Mouse (Mus musculus) spleen, embryonic (tissue): ENCODE measurements around the gene Dusp16.
"Not testable (repeated sequence)": the region's sequence is repeated elsewhere in the genome, so short reads cannot be mapped to it uniquely, and the experiment has no call there.

Experiments
- CTCF ChIA-PET: fragments of 350-600 bp; sonication (Branson Sonifier 250); formaldehyde crosslinking; loops from one replicate; lab custom pipeline; 2022; lab: Charles Lee

Dusp16 gene

GRCm38 (mm10) chr6:134702184-134702583 lies 90.2 kb downstream of the Dusp16 start:
- CTCF ChIA-PET, result no interaction called here

GRCm38 (mm10) chr6:134701211-134701602 lies 91.2 kb downstream of the Dusp16 start:
- CTCF ChIA-PET, result no interaction called here

GRCm38 (mm10) chr6:134700451-134701210 lies 91.8 kb downstream of the Dusp16 start:
- CTCF ChIA-PET, result no interaction called here

DNA sequence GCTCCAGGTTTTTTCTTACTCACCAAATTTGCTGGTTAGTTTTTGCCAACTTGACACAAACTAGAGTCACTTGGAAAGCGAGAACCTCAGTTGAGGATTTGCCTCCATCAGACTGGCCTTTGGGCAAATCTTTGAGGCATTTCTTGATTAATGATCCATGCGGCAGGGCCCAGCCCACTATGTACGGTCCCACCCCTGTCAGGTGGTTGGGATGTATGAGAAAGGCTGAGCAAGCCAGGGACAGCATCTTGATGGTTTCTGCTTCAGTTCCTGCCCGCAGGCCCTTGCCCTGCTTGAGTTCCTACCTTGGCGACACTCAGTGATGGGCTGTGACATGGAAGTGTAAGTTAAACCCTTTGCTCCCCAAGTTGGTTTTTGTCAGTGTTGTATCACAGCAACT lies 94.2 kb downstream of the Dusp16 start:
- CTCF ChIA-PET, result no interaction called here

DNA sequence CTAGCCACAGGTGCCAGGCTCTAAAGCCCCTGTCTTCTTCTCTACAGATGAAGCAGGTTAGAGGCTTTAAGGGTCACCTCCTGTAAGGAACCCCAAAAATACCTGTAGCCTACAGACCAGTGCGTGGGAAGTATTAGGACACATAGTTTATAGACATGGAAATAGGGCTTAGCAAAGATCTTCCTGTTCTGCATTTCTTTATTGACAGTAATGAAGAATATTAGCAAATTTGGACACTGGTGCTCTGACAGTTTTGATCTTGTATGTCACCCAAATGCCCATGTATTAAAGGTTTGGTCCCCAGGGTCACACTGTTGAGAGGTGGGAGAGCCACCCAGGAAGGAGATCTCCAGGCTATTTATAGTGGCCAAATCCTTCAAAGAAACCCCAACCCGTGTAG lies 95.9 kb downstream of the Dusp16 start:
- CTCF ChIA-PET, result no interaction called here

DNA sequence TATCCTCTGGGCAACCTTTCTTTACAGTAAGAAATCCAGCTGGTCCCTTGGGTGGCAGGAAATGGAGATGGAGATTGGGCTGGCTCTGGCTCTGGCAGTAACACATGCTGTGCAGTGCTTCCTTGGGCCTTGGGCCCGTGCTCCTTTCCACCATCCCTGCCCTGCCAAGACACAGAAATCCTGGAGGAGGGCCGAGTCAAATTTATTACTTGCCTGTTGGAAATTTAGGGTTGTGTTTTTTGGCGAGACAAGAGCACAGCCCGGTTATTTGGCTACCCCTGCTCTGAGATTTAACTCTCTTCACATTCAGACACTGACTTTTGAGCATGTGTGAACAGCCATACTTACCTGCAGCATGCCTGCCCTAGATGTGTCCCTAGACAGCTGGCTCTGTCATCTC lies 96.3 kb downstream of the Dusp16 start:
- CTCF ChIA-PET, result no interaction called here

GRCm38 (mm10) chr6:134695625-134696024 lies 96.8 kb downstream of the Dusp16 start:
- CTCF ChIA-PET, result no interaction called here

DNA sequence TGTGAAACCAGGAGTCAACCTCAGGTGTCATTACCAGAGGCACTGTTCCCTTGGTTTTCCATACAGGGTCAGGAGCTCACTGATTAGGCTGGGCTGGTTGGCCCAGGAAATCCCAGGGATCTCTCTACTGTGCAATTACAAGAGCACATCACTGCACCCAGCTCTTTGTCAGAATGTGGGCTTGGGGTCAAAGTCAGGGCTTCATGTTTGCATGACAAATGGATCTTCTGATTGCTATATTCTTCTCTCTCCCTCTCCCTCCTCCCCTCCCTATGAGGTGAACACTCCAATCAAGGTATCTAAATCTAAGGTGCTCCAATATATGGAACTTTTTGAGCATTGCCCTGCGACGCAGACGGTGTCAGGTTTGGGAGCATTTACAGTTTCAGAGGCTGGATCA lies 97.4 kb downstream of the Dusp16 start:
- CTCF ChIA-PET, result no interaction called here

DNA sequence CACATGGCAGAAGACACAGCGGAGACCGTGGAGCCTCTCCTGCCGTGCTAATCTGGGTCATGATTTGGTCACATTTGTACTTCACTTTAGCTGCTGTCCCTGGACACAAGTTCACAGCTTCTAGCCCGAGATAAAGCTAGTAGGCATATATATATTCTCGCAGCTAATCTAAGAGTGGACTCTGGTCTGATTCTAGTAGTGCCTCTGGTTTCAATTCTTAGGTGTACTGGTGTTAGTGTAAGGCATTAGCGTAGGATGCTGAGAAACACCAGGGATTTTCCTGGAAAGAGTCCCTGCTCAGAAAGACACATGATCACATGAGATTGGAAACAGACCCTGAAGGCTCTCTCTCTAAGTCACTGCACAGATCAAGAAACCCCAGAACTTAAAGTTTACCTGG lies 97.9 kb downstream of the Dusp16 start:
- CTCF ChIA-PET, result no interaction called here

DNA sequence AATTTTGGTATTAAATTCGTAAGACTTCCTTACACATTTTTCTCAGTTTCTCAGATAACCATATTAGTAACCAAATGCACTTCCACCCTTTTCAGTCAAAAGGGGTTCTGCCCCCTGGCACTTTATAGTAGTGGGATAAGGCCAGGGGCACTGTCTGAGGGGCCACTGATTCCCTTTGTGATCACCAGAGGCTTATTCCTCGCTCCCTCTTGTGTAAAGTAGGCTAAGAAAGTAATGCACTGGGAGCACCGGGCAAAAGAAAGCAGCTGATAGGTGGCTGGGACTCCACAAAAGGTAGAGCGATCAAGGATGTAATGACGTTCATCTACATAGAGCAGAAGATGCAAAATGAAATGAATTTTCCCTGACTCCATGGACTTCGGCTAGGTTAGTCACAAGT lies 106.9 kb downstream of the Dusp16 start:
- CTCF ChIA-PET, result interaction anchor here (0.6 kb wide), 1 partner anchor 276 kb away, joined by 6 read pairs; no protein-coding TSS in a partner anchor

DNA sequence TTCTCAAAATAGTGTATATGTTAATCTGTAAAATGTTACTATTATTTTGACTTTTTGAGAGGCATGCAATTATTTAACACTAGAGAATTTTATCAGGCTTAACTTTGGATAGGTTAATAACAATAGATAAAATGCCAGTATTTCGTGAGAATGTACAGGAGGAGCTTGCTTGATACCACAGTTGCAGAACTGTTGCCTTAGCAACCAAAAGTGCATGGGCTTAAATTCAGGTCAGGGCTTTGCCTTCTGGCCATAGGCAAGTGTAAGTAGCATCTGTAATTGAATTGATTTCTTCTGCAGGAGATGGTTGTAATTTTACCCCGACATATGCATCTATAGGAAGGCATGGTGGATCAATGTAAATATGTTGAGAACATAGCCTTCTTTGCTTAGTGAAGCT lies 107.4 kb downstream of the Dusp16 start:
- CTCF ChIA-PET, result no interaction called here

- CTCF ChIA-PET, result no interaction called here
Measured at GRCm38 (mm10) chr6:134684354-134684915, 108.0 kb downstream of the Dusp16 start.

DNA sequence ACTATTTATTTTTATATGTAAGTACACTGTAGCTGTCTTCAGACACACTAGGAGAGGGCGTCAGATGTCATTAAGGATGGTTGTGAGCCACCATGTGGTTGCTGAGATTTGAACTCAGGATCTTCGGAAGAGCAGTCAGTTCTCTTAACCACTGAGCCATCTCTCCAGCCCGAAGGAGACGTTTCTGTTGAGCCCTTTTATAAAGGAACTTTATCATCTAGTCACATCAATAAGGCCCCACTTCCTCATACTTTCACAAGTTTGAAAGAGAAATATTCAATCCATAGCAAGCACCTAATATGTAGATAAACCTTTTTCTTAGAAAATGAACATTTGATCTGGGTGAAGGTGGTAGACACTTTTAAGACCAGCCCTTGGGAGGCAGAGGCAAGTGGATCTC lies 113.1 kb downstream of the Dusp16 start:
- CTCF ChIA-PET, result interaction anchor here (0.8 kb wide), 1 partner anchor 17 kb away, joined by 15 read pairs; no protein-coding TSS in a partner anchor

DNA sequence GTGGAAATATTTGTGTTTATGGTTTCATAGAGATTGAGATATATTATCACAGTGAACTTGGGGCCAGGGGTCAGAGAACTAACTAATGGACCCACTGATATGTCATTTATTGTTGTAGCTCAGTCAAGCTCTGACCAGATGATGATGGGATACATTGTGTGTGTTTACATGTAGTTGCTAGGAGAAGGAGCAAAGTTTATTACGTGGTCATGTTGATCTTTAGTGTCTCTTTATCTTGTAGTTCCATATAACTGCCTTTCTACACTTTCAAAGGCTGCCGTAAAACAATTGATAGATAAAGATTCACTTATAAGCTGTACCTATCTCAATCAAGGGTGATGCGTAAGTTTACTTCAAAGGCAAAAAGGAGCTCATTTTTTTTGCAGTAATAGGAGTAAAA lies 114.4 kb downstream of the Dusp16 start:
- CTCF ChIA-PET, result no interaction called here

DNA sequence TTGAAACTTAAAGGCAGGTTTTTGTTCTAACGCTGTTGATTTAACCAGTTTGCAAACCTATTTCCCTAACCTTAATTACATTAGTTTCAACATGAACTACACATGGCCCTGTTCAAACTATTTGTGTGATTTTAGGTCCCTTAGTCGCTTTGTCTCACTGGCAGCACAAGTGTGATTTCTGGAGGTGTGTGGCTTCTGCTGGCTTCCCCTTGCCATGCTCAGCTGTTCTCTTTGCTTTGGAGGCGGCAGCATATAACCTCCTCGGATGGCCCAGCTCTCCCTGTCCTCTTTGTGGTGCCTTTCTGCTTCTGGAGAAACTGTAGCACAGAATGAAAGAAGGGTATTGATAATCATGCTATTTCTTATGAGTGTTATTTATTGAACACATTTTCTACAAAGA lies 114.9 kb downstream of the Dusp16 start:
- CTCF ChIA-PET, result no interaction called here

DNA sequence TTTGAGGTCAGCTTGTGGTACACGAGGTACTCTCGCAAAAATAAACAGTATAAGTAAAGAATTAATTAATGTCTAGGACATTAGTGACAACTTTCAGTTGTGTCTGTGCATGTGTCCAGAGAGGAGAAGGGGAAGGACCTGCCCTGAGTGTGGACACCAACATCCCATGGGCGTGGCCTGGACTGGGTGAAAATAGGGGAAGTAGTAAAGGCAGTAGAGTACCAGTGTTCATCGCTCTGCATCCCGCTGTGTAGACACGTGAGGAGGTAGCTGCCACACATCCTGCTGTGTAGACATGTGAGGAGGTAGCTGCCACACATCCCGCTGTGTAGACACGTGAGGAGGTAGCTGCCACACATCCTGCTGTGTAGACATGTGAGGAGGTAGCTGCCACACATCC lies 118.7 kb downstream of the Dusp16 start:
- CTCF ChIA-PET, result not testable (repeated sequence)

DNA sequence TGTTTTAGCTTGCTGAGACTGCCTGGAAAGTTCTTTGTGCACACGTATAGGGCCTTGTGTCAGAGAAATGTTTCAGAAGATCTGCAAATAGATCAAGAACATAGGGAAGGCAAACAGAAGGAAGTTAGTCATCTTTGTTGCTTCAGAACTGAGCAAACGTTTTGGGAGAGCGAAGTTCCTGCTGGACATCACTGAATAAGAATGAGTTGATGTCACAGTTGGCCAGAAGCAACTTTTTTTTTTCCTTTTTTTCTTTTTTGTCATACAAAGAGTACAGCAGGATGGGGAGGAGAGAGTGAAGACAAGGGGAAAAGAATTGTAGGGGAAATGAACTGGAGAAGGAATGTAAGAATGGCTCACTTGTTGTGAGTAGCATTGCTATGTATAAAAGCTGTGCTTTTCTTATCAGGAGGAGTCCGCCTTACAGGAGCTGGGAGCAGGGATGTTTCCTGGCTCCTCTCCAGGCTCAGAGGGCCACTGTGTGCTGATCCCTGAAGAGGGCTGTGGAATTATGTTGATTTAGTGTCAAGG lies 121.5 kb downstream of the Dusp16 start:
- CTCF ChIA-PET, result interaction anchor here (0.6 kb wide), 1 partner anchor 192 kb away, joined by 9 read pairs; no protein-coding TSS in a partner anchor

- CTCF ChIA-PET, result no interaction called here
Measured at GRCm38 (mm10) chr6:134669179-134669865, 123.1 kb downstream of the Dusp16 start.

DNA sequence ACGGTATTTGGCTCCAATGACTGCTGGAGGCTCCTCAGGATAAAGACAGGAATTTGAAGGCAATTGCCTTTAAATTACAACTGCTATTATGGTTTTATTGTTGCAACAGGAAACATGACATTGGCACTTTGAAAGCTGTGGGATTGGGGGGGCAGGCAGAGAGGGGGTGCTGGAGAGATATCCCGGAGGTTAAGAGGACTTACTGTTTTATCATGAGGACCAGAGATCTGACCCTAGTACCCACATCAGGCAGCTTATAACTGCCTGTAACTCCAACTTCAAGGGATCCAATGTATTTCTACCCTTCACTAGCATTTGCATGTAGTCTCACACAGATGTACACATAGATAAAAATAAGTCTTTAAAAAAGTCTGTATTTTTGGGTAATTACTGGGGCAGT lies 123.9 kb downstream of the Dusp16 start:
- CTCF ChIA-PET, result no interaction called here

DNA sequence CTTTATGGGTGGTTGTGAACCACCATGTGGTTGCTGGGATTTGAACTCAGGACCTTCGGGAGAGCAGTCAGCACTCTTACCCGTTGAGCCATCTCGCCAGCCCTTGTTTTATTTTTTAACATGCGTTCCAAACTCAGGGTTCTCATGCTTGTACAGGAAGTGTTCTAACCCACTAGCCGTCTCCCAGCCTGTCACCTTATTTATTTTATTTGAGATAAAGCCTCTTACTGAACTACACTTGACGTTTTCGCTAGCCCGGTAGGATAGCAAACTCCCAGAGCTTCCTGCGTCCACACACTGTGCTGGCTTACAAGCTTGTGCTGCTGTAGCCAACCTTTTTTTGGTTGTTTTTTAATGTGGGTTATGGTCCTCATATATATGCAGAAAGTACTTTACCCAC lies 126.6 kb downstream of the Dusp16 start:
- CTCF ChIA-PET, result interaction anchor here (0.5 kb wide), 1 partner anchor 197 kb away, joined by 4 read pairs; no protein-coding TSS in a partner anchor
